Comparison of ENCODE assay signal across 20 mouse cellular contexts in genomic region chr3:116681160-116681559, GRCm38 (mm10). TPM values are rescaled to one million over a fixed set of nuclear protein-coding genes. Genes with fewer than 3 reads are reported as not detected.
DNase-seq lines count a peak whose midpoint lies in the region; ATAC-seq lines count a peak whose summit lies in the region.
"Had no signal": no experiment of that assay in that cellular context is flagged by ENCODE, and none has a peak within 500 bp of the region (broad histone marks: within the 10 kb centered on the region; RNA-seq: fewer than 3 reads in every experiment).

TSS of gene Gm43191 (minus strand) at chr3:116681260.

- H3K36me3 ChIP-seq in liver, embryonic 13.5 days: peaks cover 27% of the 10 kb centered on the region
- peaks cover 56% of the 10 kb centered on the region for H3K36me3 ChIP-seq in liver, embryonic 12.5 days

- no peak within 1 kb of the TSS for H3K9ac ChIP-seq in liver, embryonic 13.5 days
- no peak within 1 kb of the TSS for H3K9ac ChIP-seq in liver, embryonic 12.5 days

- H3K27me3 ChIP-seq in liver, embryonic 13.5 days: no peaks in the 10 kb centered on the region
- no peaks in the 10 kb centered on the region for H3K27me3 ChIP-seq in liver, embryonic 12.5 days (replicated peaks)
- H3K27me3 ChIP-seq: CH12.LX, Patski had no signal

- no peaks in the 10 kb centered on the region for H3K9me3 ChIP-seq in liver, embryonic 13.5 days (replicated peaks)
- no peaks in the 10 kb centered on the region for H3K9me3 ChIP-seq in liver, embryonic 12.5 days (replicated peaks)
- H3K9me3 ChIP-seq: G1E had no signal

- no peak for DNase-seq in liver, embryonic 13.5 days
- DNase-seq: adrenal gland, adult 2 months; adrenal gland, adult 8-10 months; adrenal gland, postnatal 10 days; adrenal gland, postnatal 14 days; adrenal gland, postnatal 25 days; adrenal gland, postnatal 36 days; B cell, adult 2 months; cerebellum, adult 11 months; cerebellum, adult 11-12 months; cerebellum, adult 18-20 months; cerebellum, adult 2 months had no signal

- no peak within 1 kb of the TSS for H3K4me3 ChIP-seq in liver, embryonic 13.5 days (replicated peaks)
- H3K4me3 ChIP-seq in liver, embryonic 12.5 days: no peak within 1 kb of the TSS

- H3K4me2 ChIP-seq in liver, embryonic 13.5 days: no peak within 1 kb of the TSS
- H3K4me2 ChIP-seq in liver, embryonic 12.5 days: no peak within 1 kb of the TSS

- no peak for ATAC-seq in liver, embryonic 13.5 days (ENCODE audit: low read depth)
- no peak for ATAC-seq in liver, embryonic 12.5 days
- ATAC-seq: activated CD4-positive, CD25-positive, alpha-beta regulatory T cell, adult 4 months; CD4-positive, CD25-positive, alpha-beta regulatory T cell, adult 4 months; Patski had no signal

- H3K27ac ChIP-seq in liver, embryonic 13.5 days: peak within 1 kb of the TSS; percentile 49
- no peak within 1 kb of the TSS for H3K27ac ChIP-seq in liver, embryonic 12.5 days

- 83% methylated on average over 1 of the region's 1 CpGs for WGBS in liver, embryonic 13.5 days (ENCODE audit: insufficient replicate concordance)
- WGBS in liver, embryonic 12.5 days (ENCODE audit: insufficient replicate concordance): 92% methylated on average over 1 of the region's 1 CpGs

- no peaks in the 10 kb centered on the region for H3K4me1 ChIP-seq in liver, embryonic 13.5 days (replicated peaks)
- no peaks in the 10 kb centered on the region for H3K4me1 ChIP-seq in liver, embryonic 12.5 days

RNA-seq across cellular contexts. Expression of gene Gm43191, which starts in this region (rescaled TPM):
- polyA plus RNA-seq in liver, embryonic 13.5 days (2015; fragmentation: Nextera tagmentation; extraction: Ambion mirVana): not detected in 2 replicates
- not detected in 2 replicates for polyA plus RNA-seq in liver, embryonic 12.5 days (2016; fragmentation: Nextera tagmentation; extraction: Ambion mirVana)
- polyA plus RNA-seq: activated CD4-positive, CD25-positive, alpha-beta regulatory T cell, adult 4 months; adrenal gland, adult 2 months; brain, embryonic 14.5 days; C2C12; CD4-positive, CD25-positive, alpha-beta regulatory T cell, adult 4 months; cerebellum, adult 2 months; G1E had no signal
